Mouse (Mus musculus) stomach, embryonic 15.5 days (tissue): ENCODE measurements around the gene Akap4. TPM values are rescaled to one million over a fixed set of nuclear protein-coding genes. Genes with fewer than 3 reads are reported as not detected.

Experiments
- ATAC-seq: fragments of 200-750 bp; cut with Nextera tagmentation; 2 replicates; pipeline ENCODE4 v1.8.0; 2017; ENCODE audit warnings: low read depth, moderate number of reproducible peaks, moderate TSS enrichment; ENCODE audit not compliant: insufficient read depth, low FRiP score
- H3K27ac ChIP-seq: fragments of 300-500 bp; sonication (generic); 2 replicates; pipeline ENCODE4 v1.5.1; 2015; ENCODE audit warnings: mild to moderate bottlenecking, inconsistent platforms
- H3K27me3 ChIP-seq: fragments of 300-500 bp; sonication (generic); replicated peaks from 2 replicates; pipeline ENCODE4 v1.6.1; 2015; ENCODE audit warnings: inconsistent platforms
- H3K36me3 ChIP-seq: fragments of 300-500 bp; sonication (generic); 2 replicates; pipeline ENCODE4 v1.6.1; 2015; ENCODE audit warnings: inconsistent platforms
- H3K4me1 ChIP-seq: fragments of 300-500 bp; sonication (generic); 2 replicates; pipeline ENCODE4 v1.6.1; 2015; ENCODE audit warnings: inconsistent platforms
- H3K4me2 ChIP-seq: fragments of 300-500 bp; sonication (generic); 2 replicates; pipeline ENCODE4 v1.6.1; 2015; ENCODE audit warnings: mild to moderate bottlenecking, inconsistent platforms
- H3K4me3 ChIP-seq: fragments of 300-500 bp; sonication (generic); replicated peaks from 2 replicates; pipeline ENCODE4 v1.5.1; 2015; ENCODE audit warnings: inconsistent platforms
- H3K9ac ChIP-seq: fragments of 300-500 bp; sonication (generic); 2 replicates; pipeline ENCODE4 v1.6.1; 2015; ENCODE audit warnings: inconsistent platforms
- H3K9me3 ChIP-seq: fragments of 300-500 bp; sonication (generic); 2 replicates; pipeline ENCODE4 v1.6.1; 2016; ENCODE audit warnings: inconsistent platforms
- whole genome bisulfite sequencing: fragments of 180-500 bp; shearing (Covaris S2); methylation state at CpG from one replicate; pipeline ENCODE4 v1.1.7; 2015; 5-methylcytosine and 5-hydroxymethylcytosine counted together
- polyA plus RNA-seq: library from polyadenylated mRNA; unstranded; fragments of >200 nt; fragmentation: Nextera tagmentation; extraction: Ambion mirVana; gene quantifications from 2 replicates; pipeline ENCODE4 v1.2.1, GENCODE M21; 2015

Akap4 gene
- not detected in 2 replicates for polyA plus RNA-seq

DNA sequence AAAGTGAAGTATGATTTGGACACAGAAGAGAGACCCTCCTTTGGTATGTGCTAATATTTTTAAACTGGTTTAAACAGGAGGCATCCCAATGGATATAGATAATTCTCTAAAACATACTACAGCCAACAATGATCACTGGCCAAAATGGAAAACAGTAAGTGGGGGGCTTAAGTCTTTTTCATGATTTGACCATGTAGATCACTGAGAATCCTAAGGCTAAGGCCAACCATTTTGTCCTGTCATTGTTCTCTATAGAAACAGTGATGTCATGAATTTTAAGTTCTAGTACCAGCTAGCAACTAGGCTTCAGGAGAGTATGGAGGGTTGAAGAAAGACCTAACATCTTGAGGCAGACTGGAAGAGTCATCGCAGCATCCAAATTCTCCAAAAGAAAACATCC lies at the start of gene Akap4:
Gene Akap4, plus strand, starts transcription at position 301 of the 400 bp plus-strand sequence.
- H3K36me3 ChIP-seq: no peaks in the 10 kb centered on the region
- no peak for ATAC-seq
- H3K4me1 ChIP-seq: no peaks in the 10 kb centered on the region
- no peak within 1 kb of the TSS for H3K4me2 ChIP-seq
- H3K27me3 ChIP-seq: no peaks in the 10 kb centered on the region
- 94% methylated on average over 1 of the region's 1 CpGs for WGBS
- no peak within 1 kb of the TSS for H3K9ac ChIP-seq
- no peak within 1 kb of the TSS for H3K27ac ChIP-seq
- no peaks in the 10 kb centered on the region for H3K9me3 ChIP-seq
- H3K4me3 ChIP-seq: no peak within 1 kb of the TSS

DNA sequence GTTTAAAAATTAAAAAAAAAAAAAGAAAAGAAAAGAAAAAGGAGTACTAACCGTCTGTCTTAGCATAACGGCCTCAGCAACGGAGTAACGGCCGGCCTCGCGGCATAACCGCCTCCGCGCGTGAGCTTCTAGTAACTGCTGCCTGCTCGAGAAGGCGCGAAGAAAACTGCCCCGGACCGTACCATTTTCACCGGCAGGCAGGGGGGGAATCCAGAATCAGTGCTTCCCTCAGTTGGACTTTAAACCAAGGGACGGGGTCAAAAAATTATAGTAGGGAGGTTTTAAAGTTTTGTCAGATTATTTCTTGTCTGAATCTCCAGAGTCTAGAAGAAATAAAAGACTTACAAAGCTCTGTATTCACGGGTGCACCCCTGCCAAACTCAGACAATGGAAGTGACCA lies 25.8 kb upstream of the Akap4 start, which contains the start of gene Ccnb3:
Gene Ccnb3, minus strand, starts transcription at position 101 of the 400 bp plus-strand sequence.
- ATAC-seq: no peak
- H3K27me3 ChIP-seq: no peaks in the 10 kb centered on the region
- H3K27ac ChIP-seq: no peak within 1 kb of the TSS
- 92% methylated on average over 19 of the region's 19 CpGs for WGBS
- no peak within 1 kb of the TSS for H3K4me3 ChIP-seq
- H3K36me3 ChIP-seq: no peaks in the 10 kb centered on the region
- no peaks in the 10 kb centered on the region for H3K9me3 ChIP-seq
- no peaks in the 10 kb centered on the region for H3K4me1 ChIP-seq
- no peak within 1 kb of the TSS for H3K4me2 ChIP-seq
- no peak within 1 kb of the TSS for H3K9ac ChIP-seq

DNA sequence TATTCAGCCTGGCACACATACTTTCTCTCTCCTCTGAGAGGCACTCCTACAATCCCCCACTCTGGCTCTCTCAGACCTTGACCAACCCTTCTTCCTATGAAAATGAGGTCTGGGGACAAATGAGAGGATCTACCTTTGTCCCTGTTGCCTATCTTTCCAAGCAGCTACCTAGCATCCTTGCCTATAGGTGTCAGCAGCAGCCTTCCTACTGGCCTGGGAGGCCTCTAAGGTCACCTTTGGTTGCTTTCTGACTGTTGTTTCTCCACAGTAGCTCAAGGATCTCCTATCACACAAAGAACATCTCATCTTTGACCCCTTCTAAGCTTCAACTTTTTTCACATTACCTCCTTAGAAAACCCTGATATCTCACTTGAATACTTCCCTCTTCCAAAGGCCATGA lies 10.3 kb upstream of the Akap4 start:
- Histone ChIP-seq H3K9me3 (no peaks in the 10 kb centered on the region), H3K4me1 (no peaks in the 10 kb centered on the region), H3K9ac (no peak overlapping the region), H3K27me3 (no peaks in the 10 kb centered on the region), H3K36me3 (no peaks in the 10 kb centered on the region), H3K4me3 (no peak overlapping the region), H3K4me2 (no peak overlapping the region), H3K27ac (no peak overlapping the region)
- no peak for ATAC-seq

DNA sequence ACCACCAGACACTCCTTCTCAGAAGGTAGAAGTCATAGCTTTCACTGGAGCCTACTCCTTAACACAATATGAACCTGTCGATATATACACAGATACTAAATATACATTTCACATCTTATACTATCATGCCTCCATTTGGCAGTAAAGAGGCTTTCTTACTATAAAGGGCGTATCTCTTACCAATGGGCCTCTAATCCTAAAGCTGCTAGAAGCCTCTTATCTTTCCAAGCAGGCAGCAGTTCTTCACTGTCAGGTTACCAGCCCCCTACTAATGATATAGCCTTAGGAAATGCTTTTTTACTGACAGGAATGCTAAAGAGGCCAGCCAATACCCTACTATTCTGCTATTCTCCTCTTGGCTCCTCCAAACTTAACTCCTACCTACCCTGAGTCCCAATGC lies 9.7 kb upstream of the Akap4 start:
- 75% methylated on average over 2 of the region's 2 CpGs for WGBS

DNA sequence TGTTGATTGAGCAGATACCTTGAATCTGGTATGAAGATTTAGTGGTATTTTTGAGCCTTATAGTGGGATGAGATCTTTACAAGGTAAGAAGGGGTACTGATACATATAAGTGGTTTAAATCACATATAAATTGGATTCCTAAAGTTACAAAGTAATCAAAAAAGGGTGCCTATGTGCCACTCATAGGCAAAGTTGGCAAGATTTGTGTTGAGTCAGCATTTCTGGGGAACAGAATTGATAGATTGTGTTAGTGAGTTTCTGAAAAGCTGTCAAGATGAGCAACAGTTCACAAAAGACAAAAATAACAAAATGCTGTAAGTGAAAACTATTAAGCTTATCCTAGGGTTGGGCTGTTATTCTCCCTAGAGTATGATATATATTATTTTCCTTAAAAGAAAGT lies 3.2 kb upstream of the Akap4 start:
- no peaks in the 10 kb centered on the region for H3K27me3 ChIP-seq
- H3K9ac ChIP-seq: no peak overlapping the region
- H3K36me3 ChIP-seq: no peaks in the 10 kb centered on the region
- H3K4me1 ChIP-seq: no peaks in the 10 kb centered on the region
- H3K27ac ChIP-seq: no peak overlapping the region
- H3K4me3 ChIP-seq: no peak overlapping the region
- no peak overlapping the region for H3K4me2 ChIP-seq
- H3K9me3 ChIP-seq: no peaks in the 10 kb centered on the region
- ATAC-seq: no peak

More for the DNA sequence above, 9.7 kb upstream of the Akap4 start:
- H3K27ac ChIP-seq: no peak overlapping the region
- H3K4me3 ChIP-seq: no peak overlapping the region
- no peaks in the 10 kb centered on the region for H3K27me3 ChIP-seq
- no peak overlapping the region for H3K4me2 ChIP-seq
- H3K4me1 ChIP-seq: no peaks in the 10 kb centered on the region
- peak; percentile 72; the same call in 1 of the 2 replicates for ATAC-seq
- H3K9me3 ChIP-seq: no peaks in the 10 kb centered on the region
- H3K9ac ChIP-seq: no peak overlapping the region
- no peaks in the 10 kb centered on the region for H3K36me3 ChIP-seq

DNA sequence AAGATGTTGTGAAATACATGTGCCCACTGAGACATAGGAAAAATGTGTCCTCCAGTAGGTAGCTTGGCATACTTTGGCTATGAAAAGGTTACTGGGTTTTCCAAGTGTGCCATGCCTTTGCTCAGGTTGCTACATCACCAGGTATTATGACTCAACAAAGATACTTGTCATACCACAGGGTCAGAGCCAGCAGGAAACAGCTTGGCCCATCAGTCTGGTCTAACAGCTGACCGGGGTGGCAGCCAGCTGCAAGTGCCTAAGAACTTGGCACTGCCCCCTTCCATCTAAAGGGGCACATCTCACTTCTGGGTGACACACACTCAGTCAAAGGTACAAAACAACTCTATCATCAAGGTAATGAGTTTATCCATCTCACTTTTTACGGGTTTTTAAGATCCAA lies 683 bp downstream of the Akap4 start:
- Histone ChIP-seq H3K4me2 (no peak overlapping the region), H3K9ac (no peak overlapping the region), H3K27me3 (no peaks in the 10 kb centered on the region), H3K36me3 (no peaks in the 10 kb centered on the region), H3K9me3 (no peaks in the 10 kb centered on the region), H3K4me3 (no peak overlapping the region), H3K4me1 (no peaks in the 10 kb centered on the region), H3K27ac (no peak overlapping the region)
- 75% methylated on average over 2 of the region's 2 CpGs for WGBS
- no peak for ATAC-seq

DNA sequence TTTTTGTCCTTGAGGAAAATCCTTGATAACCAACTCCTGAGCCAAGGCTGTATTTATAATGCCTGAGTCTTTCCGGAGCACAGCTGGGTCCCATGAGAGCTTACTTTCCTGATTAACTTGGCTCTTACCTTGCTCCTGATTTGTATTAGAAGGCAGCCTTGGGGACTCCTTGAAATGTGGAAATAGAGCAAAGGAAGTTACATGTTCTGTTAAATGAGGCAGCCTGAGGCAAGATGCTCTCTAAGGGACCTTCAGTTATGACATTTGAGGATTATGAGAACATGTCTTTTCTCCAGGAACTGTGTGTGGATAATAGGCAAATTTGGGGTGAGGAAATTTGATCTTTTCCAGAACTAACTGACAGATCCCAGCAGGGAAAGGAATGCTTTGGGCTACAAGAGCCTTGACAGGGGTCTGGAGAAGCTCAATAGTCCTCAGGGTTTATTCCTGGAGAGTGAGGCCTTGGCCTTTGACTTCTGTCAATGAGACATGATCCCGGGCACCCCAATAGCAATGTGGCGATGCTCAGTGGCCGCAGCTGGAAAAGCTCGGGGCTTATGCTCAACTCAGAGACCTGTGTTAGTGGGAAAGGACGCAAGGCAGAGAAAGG lies 12.6 kb downstream of the Akap4 start:
- H3K4me3 ChIP-seq: no peak overlapping the region
- ATAC-seq: no peak
- H3K4me1 ChIP-seq: no peaks in the 10 kb centered on the region
- H3K36me3 ChIP-seq: no peaks in the 10 kb centered on the region
- H3K9me3 ChIP-seq: no peaks in the 10 kb centered on the region
- H3K27me3 ChIP-seq: no peaks in the 10 kb centered on the region
- 56% methylated on average over 6 of the region's 6 CpGs for WGBS
- no peak overlapping the region for H3K9ac ChIP-seq
- no peak overlapping the region for H3K27ac ChIP-seq
- no peak overlapping the region for H3K4me2 ChIP-seq

DNA sequence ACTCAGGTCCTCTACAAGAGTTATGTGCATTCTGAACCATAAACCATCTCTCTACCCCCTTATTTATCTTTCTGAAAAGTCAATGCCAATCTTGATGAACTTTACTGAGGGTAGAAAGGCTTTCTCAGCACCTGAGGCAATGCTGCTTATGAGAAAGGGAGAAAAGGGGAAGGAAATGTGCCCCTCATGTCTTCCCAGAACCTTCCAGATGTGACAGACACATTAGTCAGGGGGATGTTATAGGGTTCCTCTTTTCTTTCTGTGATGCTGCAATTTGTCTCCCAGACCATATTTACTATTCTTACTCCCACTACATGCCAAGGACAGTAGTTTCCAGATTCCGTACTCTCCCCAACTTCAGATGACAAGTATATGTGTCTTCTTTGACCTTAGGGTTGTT lies 18.6 kb downstream of the Akap4 start:
- Histone ChIP-seq H3K4me1 (no peaks in the 10 kb centered on the region), H3K36me3 (no peaks in the 10 kb centered on the region), H3K27ac (no peak overlapping the region), H3K4me2 (no peak overlapping the region), H3K4me3 (no peak overlapping the region), H3K9ac (no peak overlapping the region), H3K27me3 (no peaks in the 10 kb centered on the region), H3K9me3 (no peaks in the 10 kb centered on the region)
- ATAC-seq: no peak
- WGBS: 80% methylated on average over 1 of the region's 1 CpGs

DNA sequence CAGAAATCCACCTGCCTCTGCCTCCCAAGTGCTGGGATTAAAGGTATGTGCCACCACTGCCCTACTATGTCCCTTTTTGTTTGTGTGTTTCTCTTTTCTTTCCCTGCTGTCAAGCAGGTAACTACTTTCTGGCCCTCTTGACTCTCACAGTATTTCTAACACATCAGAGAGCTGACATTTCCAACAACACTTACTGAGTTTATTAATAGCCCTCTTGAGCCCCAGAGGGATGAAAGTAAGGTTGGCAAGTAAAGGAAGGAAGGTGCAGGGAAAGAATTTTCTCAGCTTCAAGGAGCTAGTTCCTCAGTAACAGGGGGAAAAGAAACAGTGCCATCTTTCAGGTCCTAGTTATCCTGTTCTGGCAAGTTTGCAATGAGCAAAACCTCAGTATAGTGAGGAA lies 23.0 kb downstream of the Akap4 start:
- no peaks in the 10 kb centered on the region for H3K27me3 ChIP-seq
- H3K4me2 ChIP-seq: no peak overlapping the region
- H3K4me3 ChIP-seq: no peak overlapping the region
- no peak overlapping the region for H3K9ac ChIP-seq
- no peak overlapping the region for H3K27ac ChIP-seq
- H3K36me3 ChIP-seq: no peaks in the 10 kb centered on the region
- ATAC-seq: no peak
- no peaks in the 10 kb centered on the region for H3K4me1 ChIP-seq
- no peaks in the 10 kb centered on the region for H3K9me3 ChIP-seq

DNA sequence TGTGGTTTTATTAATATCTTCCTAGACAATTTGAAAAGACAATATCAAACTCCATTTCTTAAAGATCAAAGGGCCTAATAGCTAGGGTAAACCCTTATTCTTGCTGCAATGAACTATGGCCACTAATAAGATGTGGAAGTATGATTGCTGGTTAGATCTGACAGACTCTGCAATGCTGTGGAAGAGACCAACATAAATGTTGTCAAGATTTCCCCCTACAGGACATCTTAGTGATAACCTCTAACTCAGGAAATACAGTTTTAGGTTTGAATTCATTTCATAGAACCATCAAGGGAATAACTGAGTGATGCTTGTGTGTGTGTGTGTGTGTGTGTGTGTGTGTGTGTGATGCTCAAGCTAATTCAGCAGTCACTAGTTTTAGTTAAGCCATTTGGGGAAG lies 35.0 kb downstream of the Akap4 start:
- no peak overlapping the region for H3K9ac ChIP-seq
- H3K36me3 ChIP-seq: no peaks in the 10 kb centered on the region
- H3K4me2 ChIP-seq: no peak overlapping the region
- no peaks in the 10 kb centered on the region for H3K4me1 ChIP-seq
- ATAC-seq: no peak
- H3K9me3 ChIP-seq: no peaks in the 10 kb centered on the region
- no peaks in the 10 kb centered on the region for H3K27me3 ChIP-seq
- no peak overlapping the region for H3K4me3 ChIP-seq
- H3K27ac ChIP-seq: no peak overlapping the region

DNA sequence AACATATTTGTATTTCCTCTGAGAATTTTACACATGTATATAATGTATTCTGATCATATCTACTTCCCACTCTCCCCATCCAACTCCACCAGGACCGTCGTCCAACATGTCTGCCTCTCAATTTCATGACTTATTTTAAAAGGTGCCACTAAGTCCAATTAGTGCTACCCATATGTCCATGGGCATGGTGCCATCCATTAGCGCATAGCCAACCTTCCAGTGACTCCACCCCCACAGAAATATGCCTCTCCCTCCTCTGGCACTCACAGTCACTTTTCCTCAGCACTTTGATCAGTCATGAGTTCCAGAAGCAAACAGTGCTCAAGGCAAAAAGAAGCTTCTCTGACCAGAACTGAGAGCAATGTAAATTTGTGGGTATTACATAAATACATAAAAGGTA lies 47.6 kb downstream of the Akap4 start:
- Histone ChIP-seq H3K4me1 (no peaks in the 10 kb centered on the region), H3K36me3 (no peaks in the 10 kb centered on the region), H3K9me3 (no peaks in the 10 kb centered on the region), H3K4me3 (no peak overlapping the region), H3K9ac (no peak overlapping the region), H3K27me3 (no peaks in the 10 kb centered on the region), H3K27ac (no peak overlapping the region), H3K4me2 (no peak overlapping the region)
- 86% methylated on average over 3 of the region's 3 CpGs for WGBS
- ATAC-seq: no peak

DNA sequence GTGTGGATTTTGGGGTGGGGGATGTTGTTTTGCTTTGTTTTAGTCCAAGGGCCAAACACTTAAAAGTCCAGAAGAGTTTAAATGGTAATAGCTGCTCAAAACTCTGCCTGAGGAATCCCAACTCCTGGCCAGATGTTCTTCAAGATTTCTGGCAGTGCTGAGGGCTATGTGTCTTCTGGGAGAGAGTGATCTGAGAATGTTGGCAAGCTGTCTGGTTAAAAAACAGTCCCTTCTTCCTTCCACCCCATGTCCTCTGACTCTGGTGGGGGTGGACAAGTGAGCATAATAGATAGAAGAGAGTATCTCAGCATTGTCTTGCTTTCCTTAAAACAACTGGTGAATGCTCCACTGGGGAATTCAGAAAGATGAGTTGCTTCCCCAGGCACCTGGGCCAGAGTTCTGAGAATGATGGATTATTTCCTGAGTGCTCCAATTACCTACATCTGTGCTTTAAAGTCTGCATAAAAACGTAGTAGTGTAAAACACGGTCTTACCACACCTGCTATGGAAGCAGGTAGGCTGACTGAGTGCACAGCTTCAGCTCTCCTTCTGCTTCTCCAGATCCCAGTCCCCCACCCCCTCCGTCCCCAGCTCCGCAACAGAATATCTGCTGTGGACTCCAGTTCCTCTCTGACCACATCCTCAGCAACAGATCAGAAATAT lies 54.4 kb downstream of the Akap4 start:
- no peaks in the 10 kb centered on the region for H3K9me3 ChIP-seq
- no peaks in the 10 kb centered on the region for H3K27me3 ChIP-seq
- no peak for ATAC-seq
- no peaks in the 10 kb centered on the region for H3K4me1 ChIP-seq
- H3K36me3 ChIP-seq: no peaks in the 10 kb centered on the region
- no peak overlapping the region for H3K4me3 ChIP-seq
- WGBS: 59% methylated on average over 4 of the region's 4 CpGs
- H3K9ac ChIP-seq: no peak overlapping the region
- no peak overlapping the region for H3K27ac ChIP-seq
- H3K4me2 ChIP-seq: no peak overlapping the region
